Mouse (Mus musculus) cortical plate, adult 2 months (tissue): ENCODE data around the gene Faxc. TPM values are rescaled to one million over a fixed set of nuclear protein-coding genes. Genes with fewer than 3 reads are reported as not detected.
A peak's percentile ranks its signal among the peaks of the same experiment; 100 is the strongest.

Experiments
- H3K27ac ChIP-seq: fragments of 200-500 bp; 2 replicates; pipeline ENCODE4 v1.5.1; 2012; ENCODE audit warnings: low read length, control low read depth, inconsistent platforms; ENCODE audit not compliant: insufficient read depth
- H3K4me1 ChIP-seq: fragments of 200-500 bp; 2 replicates; pipeline ENCODE4 v1.6.1; 2011; ENCODE audit warnings: low read length; ENCODE audit not compliant: control insufficient read depth, insufficient read depth
- H3K4me3 ChIP-seq: fragments of 200-500 bp; 2 replicates; pipeline ENCODE4 v1.5.1; 2011; ENCODE audit warnings: mild to moderate bottlenecking, low read length, control low read depth; ENCODE audit not compliant: insufficient read depth
- CTCF ChIP-seq: fragments of 200-500 bp; IDR thresholded peaks from 2 replicates; pipeline ENCODE4 v1.5.1; 2011; ENCODE audit warnings: mild to moderate bottlenecking, control low read depth, low read length; ENCODE audit not compliant: insufficient read depth; ENCODE audit errors: extremely low read depth
- POLR2A ChIP-seq: fragments of 200-500 bp; IDR thresholded peaks from 2 replicates; pipeline ENCODE4 v1.6.1; 2011; ENCODE audit warnings: mild to moderate bottlenecking, low read length, control low read depth; ENCODE audit not compliant: insufficient read depth; ENCODE audit errors: extremely low read depth
- polyA plus RNA-seq: library from polyadenylated mRNA; depleted of rRNA; stranded (reverse); fragments of >200 nt; gene quantifications from 2 replicates; pipeline ENCODE4 v1.2.3, GENCODE M21; 2012

Gene Faxc
- polyA plus RNA-seq, 1 experiment: 20.7 TPM

GRCm38 (mm10) chr4:21952255-21952654, 21.1 kb downstream of the Faxc start:
- Histone ChIP-seq H3K27ac (no peak overlapping the region), H3K4me1 (peaks cover 1% of the 10 kb centered on the region; the same call in 1 of the 2 replicates), H3K4me3 (no peak overlapping the region)
- TF ChIP-seq POLR2A: no peak

GRCm38 (mm10) chr4:21957570-21958321, 26.6 kb downstream of the Faxc start:
- no peak overlapping the region for H3K4me3 ChIP-seq
- H3K27ac ChIP-seq: no peak overlapping the region
- TF ChIP-seq POLR2A (no peak), CTCF (peak; percentile 55)
- peaks cover 5% of the 10 kb centered on the region; the same call in 1 of the 2 replicates for H3K4me1 ChIP-seq

- Histone ChIP-seq H3K4me1 (peaks cover 5% of the 10 kb centered on the region; the same call in 1 of the 2 replicates), H3K4me3 (no peak overlapping the region), H3K27ac (no peak overlapping the region)
- TF ChIP-seq POLR2A (no peak), CTCF (no peak)
Measured at GRCm38 (mm10) chr4:21971949-21972348, 40.8 kb downstream of the Faxc start.

- Histone ChIP-seq H3K4me1 (peaks cover 6% of the 10 kb centered on the region; the same call in 1 of the 2 replicates), H3K4me3 (no peak overlapping the region), H3K27ac (no peak overlapping the region)
- TF ChIP-seq POLR2A (no peak), CTCF (no peak)
Measured at GRCm38 (mm10) chr4:21974126-21974525, 43.0 kb downstream of the Faxc start.

GRCm38 (mm10) chr4:21980471-21980870, 49.3 kb downstream of the Faxc start:
- Histone ChIP-seq H3K4me1 (peaks cover 8% of the 10 kb centered on the region), H3K4me3 (no peak overlapping the region), H3K27ac (no peak overlapping the region)
- TF ChIP-seq CTCF (no peak), POLR2A (no peak)

- H3K4me1 ChIP-seq: peaks cover 9% of the 10 kb centered on the region
- peak overlapping the region; percentile 33 for H3K27ac ChIP-seq
- no peak overlapping the region for H3K4me3 ChIP-seq
- TF ChIP-seq CTCF: no peak
- TF ChIP-seq POLR2A: no peak
Measured at GRCm38 (mm10) chr4:21982449-21982848, 51.3 kb downstream of the Faxc start.

- TF ChIP-seq POLR2A: no peak
- no peak for TF ChIP-seq CTCF
- Histone ChIP-seq H3K4me3 (no peak overlapping the region), H3K4me1 (peaks cover 11% of the 10 kb centered on the region), H3K27ac (no peak overlapping the region)
Measured at GRCm38 (mm10) chr4:21986857-21987256, 55.7 kb downstream of the Faxc start.

GRCm38 (mm10) chr4:21987460-21987859, 56.3 kb downstream of the Faxc start:
- TF ChIP-seq CTCF: no peak
- TF ChIP-seq POLR2A: no peak
- Histone ChIP-seq H3K27ac (peak overlapping the region; percentile 52), H3K4me1 (peaks cover 8% of the 10 kb centered on the region), H3K4me3 (no peak overlapping the region)

GRCm38 (mm10) chr4:21989571-21990091, 58.5 kb downstream of the Faxc start:
- Histone ChIP-seq H3K4me3 (no peak overlapping the region), H3K27ac (no peak overlapping the region), H3K4me1 (peaks cover 4% of the 10 kb centered on the region)
- TF ChIP-seq POLR2A (no peak), CTCF (no peak)

- TF ChIP-seq POLR2A: no peak
- no peak for TF ChIP-seq CTCF
Measured at GRCm38 (mm10) chr4:21990580-21991235, 59.6 kb downstream of the Faxc start.

More at GRCm38 (mm10) chr4:21990580-21991235, 59.6 kb downstream of the Faxc start:
- no peak overlapping the region for H3K27ac ChIP-seq
- H3K4me3 ChIP-seq: no peak overlapping the region
- peaks cover 4% of the 10 kb centered on the region for H3K4me1 ChIP-seq
